Mouse (Mus musculus): ENCODE measurements at regions not wholly inside any gene's neighbourhood (a gene's known extent, or its start where the extent isn't known, plus 50 kb on each side); places are given as distances from the start of the nearest gene placed in this dataset.
A peak's percentile ranks its signal among the peaks of the same experiment; 100 is the strongest.

- intact Hi-C loops (cut with DNase I; ENCODE audit: low total_unique reads) = no loop called here
- no peak for DNase-seq
Observed at GRCm38 (mm10) chr10:116726031-116726430, 144.7 kb upstream of the Cnot2 start.

- no peak for DNase-seq
- intact Hi-C loops (cut with DNase I; ENCODE audit: low total_unique reads) = no loop called here
Observed at GRCm38 (mm10) chr10:116721986-116722385, 140.7 kb upstream of the Cnot2 start.

- intact Hi-C loops (cut with DNase I; ENCODE audit: low total_unique reads) = no loop called here
- no peak for DNase-seq
Observed at GRCm38 (mm10) chr10:116719616-116720015, 138.3 kb upstream of the Cnot2 start.

- DNase-seq = no peak
- intact Hi-C loops (cut with DNase I; ENCODE audit: low total_unique reads) = no loop called here
Observed at GRCm38 (mm10) chr10:116717961-116718360, 136.7 kb upstream of the Cnot2 start.

- no peak for DNase-seq
- intact Hi-C loops (cut with DNase I; ENCODE audit: low total_unique reads) = no loop called here
Observed at GRCm38 (mm10) chr10:116717017-116717643, 135.8 kb upstream of the Cnot2 start.

- peak; percentile 80 for DNase-seq
- intact Hi-C loops (cut with DNase I; ENCODE audit: low total_unique reads) = no loop called here
Observed at GRCm38 (mm10) chr10:116713456-116713855, 132.1 kb upstream of the Cnot2 start.

- DNase-seq = no peak
- intact Hi-C loops (cut with DNase I; ENCODE audit: low total_unique reads) = no loop called here
Observed at GRCm38 (mm10) chr10:116707025-116707424, 125.7 kb upstream of the Cnot2 start.

- DNase-seq = no peak
- intact Hi-C loops (cut with DNase I; ENCODE audit: low total_unique reads) = no loop called here
Observed at GRCm38 (mm10) chr10:116701281-116701680, 120.0 kb upstream of the Cnot2 start.

GRCm38 (mm10) chr10:116699711-116700110 lies 118.4 kb upstream of the Cnot2 start:
- intact Hi-C loops (cut with DNase I; ENCODE audit: low total_unique reads) = no loop called here
- DNase-seq = no peak

GRCm38 (mm10) chr10:116697628-116698316 lies 116.5 kb upstream of the Cnot2 start:
- no peak for DNase-seq
- intact Hi-C loops (cut with DNase I; ENCODE audit: low total_unique reads) = no loop called here

GRCm38 (mm10) chr10:116693816-116694215 lies 112.5 kb upstream of the Cnot2 start:
- intact Hi-C loops (cut with DNase I; ENCODE audit: low total_unique reads) = no loop called here
- no peak for DNase-seq

- intact Hi-C loops (cut with DNase I; ENCODE audit: low total_unique reads) = no loop called here
- peak; percentile 9 for DNase-seq
Observed at GRCm38 (mm10) chr10:116686741-116687140, 105.4 kb upstream of the Cnot2 start.

- no peak for DNase-seq
- intact Hi-C loops (cut with DNase I; ENCODE audit: low total_unique reads) = no loop called here
Observed at GRCm38 (mm10) chr10:116683374-116683773, 102.1 kb upstream of the Cnot2 start.

GRCm38 (mm10) chr10:116678950-116679735 lies 97.8 kb upstream of the Cnot2 start:
- no peak for DNase-seq

GRCm38 (mm10) chr10:116677949-116678348 lies 96.6 kb upstream of the Cnot2 start:
- no peak for DNase-seq
- intact Hi-C loops (cut with DNase I; ENCODE audit: low total_unique reads) = no loop called here

More at GRCm38 (mm10) chr10:116678950-116679735, 97.8 kb upstream of the Cnot2 start:
- intact Hi-C loops (cut with DNase I; ENCODE audit: low total_unique reads) = no loop called here

- no peak for DNase-seq
- intact Hi-C loops (cut with DNase I; ENCODE audit: low total_unique reads) = no loop called here
Observed at GRCm38 (mm10) chr10:116675171-116675570, 93.9 kb upstream of the Cnot2 start.

GRCm38 (mm10) chr10:116674348-116674747 lies 93.0 kb upstream of the Cnot2 start:
- intact Hi-C loops (cut with DNase I; ENCODE audit: low total_unique reads) = no loop called here

GRCm38 (mm10) chr10:116658162-116658962 lies 77.1 kb upstream of the Cnot2 start:
- intact Hi-C loops (cut with DNase I; ENCODE audit: low total_unique reads) = no loop called here

More at GRCm38 (mm10) chr10:116674348-116674747, 93.0 kb upstream of the Cnot2 start:
- no peak for DNase-seq

GRCm38 (mm10) chr10:116655891-116656290 lies 74.6 kb upstream of the Cnot2 start:
- DNase-seq = no peak
- intact Hi-C loops (cut with DNase I; ENCODE audit: low total_unique reads) = no loop called here

More at GRCm38 (mm10) chr10:116658162-116658962, 77.1 kb upstream of the Cnot2 start:
- DNase-seq = no peak
